Mouse (Mus musculus) midbrain, embryonic 11.5 days (tissue): ENCODE data around the gene Kcnab3. TPM values are rescaled to one million over a fixed set of nuclear protein-coding genes. Genes with fewer than 3 reads are reported as not detected.
"Not testable (repeated sequence)": the region's sequence is repeated elsewhere in the genome, so short reads cannot be mapped to it uniquely, and the experiment has no call there.

Experiments used
- ATAC-seq: fragments of 200-750 bp; cut with Nextera tagmentation; 2 replicates; pipeline ENCODE4 v1.8.0; 2017; ENCODE audit warnings: moderate TSS enrichment, moderate library complexity; ENCODE audit not compliant: low FRiP score
- DNase-seq: peaks from one replicate; pipeline ENCODE4 v3.0.0; 2015; ENCODE audit warnings: low spot score; ENCODE audit errors: missing footprints
- H3K27ac ChIP-seq: fragments of 300-500 bp; sonication (generic); 2 replicates; pipeline ENCODE4 v1.5.1; 2014; ENCODE audit warnings: low read depth, low read length
- H3K27me3 ChIP-seq: fragments of 300-500 bp; sonication (generic); 2 replicates; pipeline ENCODE4 v1.6.1; 2014; ENCODE audit warnings: mild to moderate bottlenecking, low read length, moderate library complexity, mixed read lengths; ENCODE audit not compliant: control insufficient read depth, insufficient read depth
- H3K36me3 ChIP-seq: fragments of 300-500 bp; sonication (generic); 2 replicates; pipeline ENCODE4 v1.6.1; 2014; ENCODE audit warnings: mild to moderate bottlenecking, low read length, moderate library complexity, mixed read lengths; ENCODE audit not compliant: control insufficient read depth, insufficient read depth
- H3K4me1 ChIP-seq: fragments of 300-500 bp; sonication (generic); 2 replicates; pipeline ENCODE4 v1.6.1; 2014; ENCODE audit warnings: low read length; ENCODE audit not compliant: control insufficient read depth, insufficient read depth
- H3K4me2 ChIP-seq: fragments of 300-500 bp; sonication (generic); 2 replicates; pipeline ENCODE4 v1.6.1; 2014; ENCODE audit warnings: mild to moderate bottlenecking, moderate library complexity
- H3K4me3 ChIP-seq: fragments of 300-500 bp; sonication (generic); 2 replicates; pipeline ENCODE4 v1.5.1; 2014; ENCODE audit warnings: low read depth, low read length
- H3K9ac ChIP-seq: fragments of 300-500 bp; sonication (generic); 2 replicates; pipeline ENCODE4 v1.6.1; 2014; ENCODE audit warnings: low read length
- H3K9me3 ChIP-seq: fragments of 300-500 bp; sonication (generic); 2 replicates; pipeline ENCODE4 v1.6.1; 2016; ENCODE audit warnings: low read length; ENCODE audit not compliant: control insufficient read depth
- WGBS: fragments of 180-500 bp; shearing (Covaris S2); extraction: QIAGEN DNeasy Blood & Tissue Kit; methylation state at CpG from one replicate; pipeline ENCODE4 v1.1.7; 2014; 5-methylcytosine and 5-hydroxymethylcytosine counted together
- polyA plus RNA-seq: library from polyadenylated mRNA; unstranded; fragments of >200 nt; fragmentation: Nextera tagmentation; extraction: Ambion mirVana; gene quantifications from 2 replicates; pipeline ENCODE4 v1.2.1, GENCODE M21; 2014

The Kcnab3 gene
- polyA plus RNA-seq, 1 experiment from 2014 or later, result 2.9 TPM

- no peak for DNase-seq
- 84% methylated on average over 7 of the region's 7 CpGs for WGBS
- H3K27ac ChIP-seq, result no peak overlapping the region
- no peak for ATAC-seq
- no peaks in the 10 kb centered on the region for H3K27me3 ChIP-seq
- no peak overlapping the region for H3K4me2 ChIP-seq
- H3K36me3 ChIP-seq, result peaks cover 25% of the 10 kb centered on the region
- H3K4me3 ChIP-seq, result no peak overlapping the region
- H3K9me3 ChIP-seq, result no peaks in the 10 kb centered on the region
- no peaks in the 10 kb centered on the region for H3K4me1 ChIP-seq
- H3K9ac ChIP-seq, result no peak overlapping the region
Measured at GRCm38 (mm10) chr11:69311266-69311665, 14.8 kb upstream of the Kcnab3 start.

GRCm38 (mm10) chr11:69316361-69316760, 9.7 kb upstream of the Kcnab3 start:
- ATAC-seq, result no peak
- Histone ChIP-seq H3K9me3 (no peaks in the 10 kb centered on the region), H3K9ac (no peak overlapping the region), H3K4me1 (no peaks in the 10 kb centered on the region), H3K4me3 (no peak overlapping the region), H3K4me2 (no peak overlapping the region), H3K27ac (no peak overlapping the region), H3K27me3 (no peaks in the 10 kb centered on the region), H3K36me3 (peaks cover 8% of the 10 kb centered on the region)
- DNase-seq, result no peak
- WGBS, result 98% methylated on average over 6 of the region's 6 CpGs

- H3K4me2 ChIP-seq, H3K36me3 ChIP-seq, H3K27ac ChIP-seq, ATAC-seq, H3K9ac ChIP-seq, H3K4me3 ChIP-seq, H3K27me3 ChIP-seq, H3K9me3 ChIP-seq: not testable (repeated sequence)
- peaks cover 13% of the 10 kb centered on the region for H3K4me1 ChIP-seq
- peak; percentile 66 for DNase-seq
- 90% methylated on average over 3 of the region's 3 CpGs for WGBS
Measured at GRCm38 (mm10) chr11:69318000-69318399, 8.1 kb upstream of the Kcnab3 start.

- ATAC-seq (no peak), DNase-seq (no peak)
- Histone ChIP-seq H3K27ac (no peak overlapping the region), H3K36me3 (peaks cover 5% of the 10 kb centered on the region), H3K9me3 (no peaks in the 10 kb centered on the region), H3K4me2 (0 out of 2 replicates have a peak overlapping the region, but pooled peaks have one; percentile 9), H3K9ac (no peak overlapping the region), H3K27me3 (peaks cover 2% of the 10 kb centered on the region), H3K4me1 (peaks cover 25% of the 10 kb centered on the region), H3K4me3 (no peak overlapping the region)
- 95% methylated on average over 6 of the region's 6 CpGs for WGBS
Measured at GRCm38 (mm10) chr11:69321580-69321979, 4.5 kb upstream of the Kcnab3 start.

GRCm38 (mm10) chr11:69322010-69322409, 4.0 kb upstream of the Kcnab3 start:
- no peak for ATAC-seq
- Histone ChIP-seq H3K4me3 (0 out of 2 replicates have a peak overlapping the region, but pooled peaks have one; percentile 9), H3K4me1 (peaks cover 28% of the 10 kb centered on the region), H3K4me2 (peak overlapping the region; percentile 77), H3K27ac (peak overlapping the region; percentile 6; the same call in 1 of the 2 replicates), H3K9me3 (no peaks in the 10 kb centered on the region), H3K36me3 (peaks cover 5% of the 10 kb centered on the region), H3K9ac (peak overlapping the region; percentile 94), H3K27me3 (peaks cover 7% of the 10 kb centered on the region)
- WGBS, result 78% methylated on average over 6 of the region's 6 CpGs
- no peak for DNase-seq

GRCm38 (mm10) chr11:69322693-69323471, 3.2 kb upstream of the Kcnab3 start:
- peak; percentile 93 for DNase-seq
- H3K4me2 ChIP-seq, result peak overlapping the region; percentile 77

GRCm38 (mm10) chr11:69323667-69324111, 2.4 kb upstream of the Kcnab3 start, which contains the start of the genes Cntrob and Trappc1:
Gene Cntrob, minus strand, starts transcription at chr11:69323775.
Gene Trappc1, plus strand, starts transcription at chr11:69323980.
- under 1% methylated on average over 30 of the region's 30 CpGs for WGBS
- H3K9ac ChIP-seq, result peak within 1 kb of the TSS; percentile 94
- no peaks in the 10 kb centered on the region for H3K9me3 ChIP-seq
- ATAC-seq (peak; percentile 94), DNase-seq (peak; percentile 98)
- H3K4me1 ChIP-seq, result peaks cover 30% of the 10 kb centered on the region
- peak within 1 kb of the TSS; percentile 83 for H3K4me2 ChIP-seq
- peaks cover 2% of the 10 kb centered on the region for H3K36me3 ChIP-seq
- peaks cover 16% of the 10 kb centered on the region for H3K27me3 ChIP-seq
- peak within 1 kb of the TSS; percentile 62 for H3K4me3 ChIP-seq
- H3K27ac ChIP-seq, result peak within 1 kb of the TSS; percentile 78

More at GRCm38 (mm10) chr11:69322693-69323471, 3.2 kb upstream of the Kcnab3 start:
- H3K9me3 ChIP-seq, result no peaks in the 10 kb centered on the region
- H3K4me1 ChIP-seq, result peaks cover 30% of the 10 kb centered on the region
- H3K36me3 ChIP-seq, result peaks cover 3% of the 10 kb centered on the region
- WGBS, result 30% methylated on average over 18 of the region's 18 CpGs
- H3K27ac ChIP-seq, result peak overlapping the region; percentile 78
- H3K4me3 ChIP-seq, result peak overlapping the region; percentile 62
- ATAC-seq, result no peak
- H3K27me3 ChIP-seq, result peaks cover 15% of the 10 kb centered on the region
- H3K9ac ChIP-seq, result peak overlapping the region; percentile 94

GRCm38 (mm10) chr11:69324749-69325148, 1.3 kb upstream of the Kcnab3 start:
- 82% methylated on average over 6 of the region's 6 CpGs for WGBS
- H3K9ac ChIP-seq, result no peak overlapping the region

More at GRCm38 (mm10) chr11:69324749-69325148, 1.3 kb upstream of the Kcnab3 start:
- Histone ChIP-seq H3K27me3 (peaks cover 16% of the 10 kb centered on the region), H3K4me1 (peaks cover 30% of the 10 kb centered on the region), H3K27ac (no peak overlapping the region), H3K4me3 (0 out of 2 replicates have a peak overlapping the region, but pooled peaks have one; percentile 9), H3K36me3 (no peaks in the 10 kb centered on the region), H3K4me2 (no peak overlapping the region; the same call in 1 of the 2 replicates), H3K9me3 (no peaks in the 10 kb centered on the region)
- DNase-seq (peak; percentile 37), ATAC-seq (no peak)
